Mouse (Mus musculus) embryonic facial prominence, embryonic 15.5 days (tissue): ENCODE measurements around the gene Tspan18. TPM values are rescaled to one million over a fixed set of nuclear protein-coding genes. Genes with fewer than 3 reads are reported as not detected.

Source experiments
- ATAC-seq: fragments of 200-750 bp; cut with Nextera tagmentation; 2 replicates; pipeline ENCODE4 v1.8.0; 2017; ENCODE audit warnings: low read depth, moderate TSS enrichment; ENCODE audit not compliant: insufficient number of reproducible peaks, low FRiP score, low TSS enrichment
- H3K27ac ChIP-seq: fragments of 300-500 bp; sonication (generic); replicated peaks from 2 replicates; pipeline ENCODE4 v1.5.1; 2015; ENCODE audit warnings: mild to moderate bottlenecking, inconsistent platforms
- H3K27me3 ChIP-seq: fragments of 300-500 bp; sonication (generic); 2 replicates; pipeline ENCODE4 v1.6.1; 2015; ENCODE audit warnings: inconsistent platforms
- H3K36me3 ChIP-seq: fragments of 300-500 bp; sonication (generic); 2 replicates; pipeline ENCODE4 v1.6.1; 2015; ENCODE audit warnings: mild to moderate bottlenecking, inconsistent platforms
- H3K4me1 ChIP-seq: fragments of 300-500 bp; sonication (generic); 2 replicates; pipeline ENCODE4 v1.6.1; 2015; ENCODE audit warnings: inconsistent platforms
- H3K4me2 ChIP-seq: fragments of 300-500 bp; sonication (generic); replicated peaks from 2 replicates; pipeline ENCODE4 v1.6.1; 2015; ENCODE audit warnings: mild to moderate bottlenecking, inconsistent platforms
- H3K4me3 ChIP-seq: fragments of 300-500 bp; sonication (generic); replicated peaks from 2 replicates; pipeline ENCODE4 v1.5.1; 2015; ENCODE audit warnings: mild to moderate bottlenecking, inconsistent platforms
- H3K9ac ChIP-seq: fragments of 300-500 bp; sonication (generic); 2 replicates; pipeline ENCODE4 v1.6.1; 2015; ENCODE audit warnings: inconsistent platforms
- H3K9me3 ChIP-seq: fragments of 300-500 bp; sonication (generic); replicated peaks from 2 replicates; pipeline ENCODE4 v1.6.1; 2016; ENCODE audit warnings: inconsistent platforms
- WGBS: fragments of 180-500 bp; shearing (Covaris S2); methylation state at CpG from one replicate; pipeline ENCODE4 v1.1.7; 2015; 5-methylcytosine and 5-hydroxymethylcytosine counted together
- polyA plus RNA-seq: library from polyadenylated mRNA; unstranded; fragments of >200 nt; fragmentation: Nextera tagmentation; extraction: Ambion mirVana; gene quantifications from 2 replicates; pipeline ENCODE4 v1.2.1, GENCODE M21; 2015

Tspan18 gene
- polyA plus RNA-seq, 1 experiment from 2014 or later, result 27.6 TPM

DNA sequence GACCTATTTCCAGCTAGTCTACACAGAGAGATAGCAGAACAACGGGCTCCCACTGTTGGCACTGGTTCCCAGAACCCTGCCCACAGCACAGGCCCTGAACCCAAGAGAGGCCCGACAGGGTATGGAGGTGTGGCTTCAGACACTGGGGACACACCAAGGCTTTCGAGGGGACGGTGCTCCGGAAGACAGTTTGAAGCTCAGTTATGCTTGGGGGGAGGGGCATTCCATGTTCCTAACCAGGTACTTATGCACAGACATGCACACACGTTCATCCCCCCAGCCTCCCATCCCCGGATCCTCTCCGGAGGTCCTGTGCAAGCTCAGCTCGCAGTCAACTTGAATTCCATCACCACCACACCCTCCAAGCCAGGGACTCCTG lies 142.1 kb downstream of the Tspan18 start:
- H3K4me2 ChIP-seq, result no peak overlapping the region
- no peak overlapping the region for H3K27ac ChIP-seq
- H3K4me1 ChIP-seq, result peaks cover 42% of the 10 kb centered on the region
- no peaks in the 10 kb centered on the region for H3K36me3 ChIP-seq
- no peak overlapping the region for H3K4me3 ChIP-seq
- ATAC-seq, result no peak
- no peaks in the 10 kb centered on the region for H3K27me3 ChIP-seq
- WGBS, result 39% methylated on average over 9 of the region's 9 CpGs
- no peaks in the 10 kb centered on the region for H3K9me3 ChIP-seq
- H3K9ac ChIP-seq, result no peak overlapping the region

DNA sequence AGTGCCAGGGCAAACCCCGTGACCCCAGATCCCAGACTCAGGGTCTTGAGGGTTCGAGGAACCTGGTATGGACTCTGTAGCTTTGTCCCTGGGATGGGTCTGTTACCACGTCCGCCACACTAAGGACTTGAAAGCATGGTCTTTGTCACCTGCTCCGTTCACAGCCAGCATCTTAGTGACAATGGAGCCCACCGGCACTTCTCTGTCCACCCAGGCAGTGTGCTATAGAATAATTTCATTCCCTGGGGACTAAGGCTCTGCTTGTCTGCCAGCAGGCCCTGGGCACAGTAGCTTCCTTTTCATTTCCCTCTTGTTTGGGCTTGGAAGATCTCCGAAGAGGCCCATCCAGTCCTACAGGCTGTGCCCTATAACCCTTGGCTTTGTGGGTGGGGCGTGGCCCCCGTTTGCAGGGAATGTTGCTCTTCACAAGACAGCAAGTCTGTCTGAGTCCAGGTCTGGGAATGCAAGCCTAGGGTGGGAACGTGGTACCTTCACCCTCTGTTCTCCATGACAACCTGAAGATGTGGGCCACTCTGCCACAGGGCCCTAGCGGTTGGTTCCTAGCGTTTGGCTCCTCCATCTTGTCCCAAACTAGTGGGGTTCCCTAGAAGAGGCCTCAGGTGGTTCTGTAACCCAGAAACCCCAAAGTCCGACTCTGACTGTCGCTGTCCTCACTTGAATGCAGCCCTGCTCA lies 142.7 kb downstream of the Tspan18 start:
- WGBS, result 76% methylated on average over 14 of the region's 14 CpGs
- H3K4me3 ChIP-seq, result no peak overlapping the region
- H3K9me3 ChIP-seq, result no peaks in the 10 kb centered on the region

DNA sequence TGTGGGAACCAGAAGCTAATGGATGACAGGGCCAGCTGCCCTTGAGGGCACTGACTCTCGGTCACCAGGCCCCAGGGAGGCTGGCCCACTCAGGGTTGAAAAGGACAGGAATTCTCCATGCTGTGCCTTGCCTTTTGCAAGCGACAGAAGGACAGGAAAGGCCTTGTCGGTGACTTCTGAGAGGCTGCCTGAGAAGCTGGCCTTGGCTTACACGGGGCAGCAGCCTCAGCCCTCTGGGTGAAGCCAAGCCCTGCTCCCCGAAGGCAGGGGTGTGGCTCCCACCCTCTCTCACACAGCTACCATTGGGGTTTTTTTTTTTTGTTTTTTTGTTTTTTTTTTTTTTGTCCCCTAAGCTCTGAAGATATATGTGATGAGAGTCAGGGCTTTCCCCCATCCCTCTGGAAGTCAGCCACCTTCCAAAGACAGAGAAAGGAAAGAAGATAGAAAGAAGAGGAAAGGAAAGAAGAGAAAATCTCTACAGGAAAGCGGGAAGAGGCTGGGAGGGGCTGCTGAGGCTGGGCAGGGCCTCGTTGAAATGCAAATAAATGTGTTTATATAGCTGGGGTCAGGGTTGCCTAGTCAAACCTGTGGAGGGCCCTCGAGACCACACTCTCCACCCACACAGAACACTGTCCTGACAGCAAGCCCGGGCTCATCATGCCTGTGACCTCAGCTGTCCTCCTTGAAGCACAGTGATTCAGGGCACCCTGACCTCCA lies 143.4 kb downstream of the Tspan18 start:
- 22% methylated on average over 9 of the region's 9 CpGs for WGBS
- no peak for ATAC-seq
- H3K9ac ChIP-seq, result no peak overlapping the region

More for the DNA sequence above, 142.7 kb downstream of the Tspan18 start:
- Histone ChIP-seq H3K27me3 (no peaks in the 10 kb centered on the region), H3K36me3 (no peaks in the 10 kb centered on the region), H3K4me2 (no peak overlapping the region), H3K27ac (no peak overlapping the region), H3K9ac (no peak overlapping the region), H3K4me1 (peaks cover 42% of the 10 kb centered on the region)
- ATAC-seq, result no peak

DNA sequence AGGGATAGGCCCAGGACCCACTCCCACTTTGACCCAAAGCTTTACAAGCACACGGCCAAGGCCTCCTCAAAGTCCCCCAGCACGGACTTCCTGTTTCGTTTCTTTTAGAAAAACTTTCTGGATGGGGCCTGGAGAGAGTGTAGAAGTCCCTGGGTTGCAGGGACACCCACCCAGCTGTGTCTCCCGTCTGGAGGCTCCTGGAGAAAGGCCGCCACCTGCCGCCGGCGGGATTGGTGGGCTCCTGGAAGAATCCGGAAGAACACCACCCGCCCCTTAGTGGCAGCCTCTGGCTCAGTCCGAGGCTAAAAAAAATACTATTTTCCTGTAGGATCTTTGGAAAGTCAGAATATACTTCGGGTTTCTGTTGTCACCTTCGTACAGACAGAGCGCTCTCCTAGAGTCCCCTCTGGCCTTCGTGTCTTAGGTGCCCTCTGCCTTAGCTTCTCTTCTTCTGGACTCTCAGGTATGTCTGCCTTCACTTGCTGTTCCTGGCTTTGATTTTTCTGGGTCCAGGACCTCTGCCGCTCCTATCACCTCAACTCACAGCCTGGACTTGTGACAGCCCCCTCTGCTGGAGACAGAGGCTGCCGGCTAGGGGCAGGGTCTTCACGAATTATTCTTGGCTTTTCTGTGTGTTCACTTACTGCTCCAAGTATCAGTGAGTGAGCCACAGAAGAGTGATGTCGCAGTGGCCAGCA lies 145.4 kb downstream of the Tspan18 start:
- H3K4me2 ChIP-seq, result peak overlapping the region; percentile 100
- peaks cover 42% of the 10 kb centered on the region for H3K4me1 ChIP-seq
- ATAC-seq, result no peak
- peak overlapping the region; percentile 69 for H3K4me3 ChIP-seq
- H3K9ac ChIP-seq, result peak overlapping the region; percentile 50; the same call in 1 of the 2 replicates
- H3K27ac ChIP-seq, result peak overlapping the region; percentile 74
- WGBS, result 8% methylated on average over 19 of the region's 19 CpGs
- no peaks in the 10 kb centered on the region for H3K36me3 ChIP-seq
- H3K27me3 ChIP-seq, result 0 out of 2 replicates have a peak, but pooled peaks cover 4% of the 10 kb centered on the region
- no peaks in the 10 kb centered on the region for H3K9me3 ChIP-seq

More for the DNA sequence above, 143.4 kb downstream of the Tspan18 start:
- Histone ChIP-seq H3K27ac (no peak overlapping the region), H3K4me1 (peaks cover 42% of the 10 kb centered on the region), H3K27me3 (no peaks in the 10 kb centered on the region), H3K36me3 (no peaks in the 10 kb centered on the region), H3K4me3 (no peak overlapping the region), H3K4me2 (no peak overlapping the region), H3K9me3 (no peaks in the 10 kb centered on the region)

DNA sequence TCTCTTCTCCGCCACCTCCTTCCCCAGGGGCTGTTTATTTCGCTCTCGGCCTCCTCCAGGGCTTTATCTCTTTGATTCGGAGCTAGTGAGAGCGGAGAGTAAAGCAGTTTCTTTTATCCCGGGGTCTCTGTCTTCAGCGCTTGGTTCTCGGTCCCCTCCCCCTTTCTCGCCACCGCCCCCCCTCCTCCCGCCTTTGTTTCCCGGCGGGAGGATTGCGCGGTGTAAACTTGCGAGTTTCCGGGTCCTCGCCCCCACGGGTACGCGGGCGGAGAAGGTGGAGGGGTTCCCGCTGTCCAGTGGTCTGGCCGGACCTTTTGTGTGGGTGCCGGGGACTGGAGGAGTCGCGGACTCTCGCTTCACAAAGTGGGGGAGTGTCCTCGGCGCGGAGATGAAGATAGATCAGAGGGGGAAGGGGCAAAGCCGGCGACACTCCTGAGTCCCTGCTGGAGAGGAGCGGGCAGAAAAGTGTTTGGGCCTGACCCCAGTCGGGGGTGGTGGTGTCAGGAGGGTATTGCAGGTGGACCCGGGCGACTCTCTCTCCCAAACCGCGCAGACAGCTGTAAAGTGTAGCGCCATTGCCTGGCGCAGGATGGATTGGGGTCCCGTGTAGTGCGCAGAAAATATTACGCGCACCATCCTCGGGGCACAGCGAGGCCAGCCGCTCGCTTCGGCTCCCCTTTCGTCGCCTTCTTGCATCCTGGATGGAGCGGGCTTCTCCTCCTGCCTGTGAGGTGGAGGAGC lies 146.1 kb downstream of the Tspan18 start:
- WGBS, result under 1% methylated on average over 53 of the region's 53 CpGs
- Histone ChIP-seq H3K4me2 (peak overlapping the region; percentile 100), H3K27me3 (0 out of 2 replicates have a peak, but pooled peaks cover 4% of the 10 kb centered on the region), H3K36me3 (no peaks in the 10 kb centered on the region), H3K4me3 (peak overlapping the region; percentile 69), H3K9me3 (no peaks in the 10 kb centered on the region), H3K4me1 (peaks cover 42% of the 10 kb centered on the region), H3K9ac (peak overlapping the region; percentile 50), H3K27ac (peak overlapping the region; percentile 74)
- ATAC-seq, result no peak

DNA sequence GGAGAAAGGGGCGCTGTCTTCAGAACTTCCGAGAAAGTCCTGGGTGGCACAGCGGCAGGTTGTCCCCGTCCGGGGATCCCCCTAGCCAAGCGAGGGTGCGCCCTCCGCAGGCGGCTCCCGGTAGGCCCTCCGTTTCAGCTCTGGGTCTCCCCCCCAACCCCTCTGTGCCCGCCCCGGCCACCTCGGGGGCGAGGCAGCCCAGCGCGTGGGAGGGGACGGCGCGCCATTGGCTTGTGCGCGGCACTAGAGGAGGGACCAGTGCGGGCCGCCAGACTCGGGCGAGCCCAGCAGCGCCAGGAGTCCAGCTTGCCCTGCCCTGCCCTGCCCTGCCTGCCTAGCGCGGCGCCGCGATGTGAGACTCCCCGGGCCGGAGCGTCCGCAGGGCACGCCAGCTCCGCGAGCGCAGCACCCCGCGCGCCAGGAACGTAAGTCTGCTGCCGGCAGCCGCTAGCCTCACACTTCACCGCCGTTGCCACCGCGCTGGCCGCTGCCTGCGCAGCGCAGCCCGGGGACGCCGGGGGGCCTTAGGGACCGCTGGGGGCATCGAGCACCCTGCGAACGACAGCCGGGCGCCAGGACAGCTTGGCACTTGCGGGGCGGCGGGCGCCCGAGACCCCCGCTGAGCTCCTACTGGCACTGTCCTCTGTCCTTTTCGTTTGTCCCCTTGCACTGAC lies 146.8 kb downstream of the Tspan18 start, which contains the start of gene Trp53i11:
TSS of gene Trp53i11 (plus strand) at position 226 of the 674 bp plus-strand sequence.
- Histone ChIP-seq H3K9ac (peak within 1 kb of the TSS; percentile 50), H3K4me1 (peaks cover 37% of the 10 kb centered on the region), H3K36me3 (no peaks in the 10 kb centered on the region), H3K9me3 (no peaks in the 10 kb centered on the region), H3K4me3 (peak within 1 kb of the TSS; percentile 69), H3K27me3 (0 out of 2 replicates have a peak, but pooled peaks cover 4% of the 10 kb centered on the region), H3K27ac (peak within 1 kb of the TSS; percentile 74), H3K4me2 (peak within 1 kb of the TSS; percentile 100)
- WGBS, result under 1% methylated on average over 67 of the region's 69 CpGs
- ATAC-seq, result peak; percentile 88

DNA sequence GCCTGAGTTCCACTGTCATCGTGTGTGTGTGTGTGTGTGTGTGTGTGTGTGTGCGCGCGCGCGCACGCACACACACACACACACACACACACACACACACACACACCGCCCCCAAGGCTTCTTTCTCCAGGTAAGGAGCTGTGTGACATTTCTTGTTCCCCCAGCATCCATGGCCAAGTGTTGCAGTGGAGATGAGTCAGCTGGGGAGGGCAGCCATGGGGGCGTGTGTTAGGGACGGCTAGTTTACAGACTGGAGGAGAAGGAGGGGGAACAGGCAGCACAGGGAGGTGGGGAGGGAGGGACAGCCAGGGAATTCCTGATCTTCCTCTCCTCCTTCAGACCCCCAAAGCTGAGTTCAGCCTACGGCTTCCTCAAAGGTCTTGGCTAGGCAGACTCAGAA lies 151.4 kb downstream of the Tspan18 start:
- WGBS, result 64% methylated on average over 5 of the region's 11 CpGs
- Histone ChIP-seq H3K9ac (no peak overlapping the region), H3K27ac (no peak overlapping the region), H3K4me3 (no peak overlapping the region), H3K27me3 (peaks cover 39% of the 10 kb centered on the region), H3K4me2 (no peak overlapping the region), H3K4me1 (peaks cover 17% of the 10 kb centered on the region), H3K9me3 (no peaks in the 10 kb centered on the region), H3K36me3 (no peaks in the 10 kb centered on the region)
- ATAC-seq, result no peak

DNA sequence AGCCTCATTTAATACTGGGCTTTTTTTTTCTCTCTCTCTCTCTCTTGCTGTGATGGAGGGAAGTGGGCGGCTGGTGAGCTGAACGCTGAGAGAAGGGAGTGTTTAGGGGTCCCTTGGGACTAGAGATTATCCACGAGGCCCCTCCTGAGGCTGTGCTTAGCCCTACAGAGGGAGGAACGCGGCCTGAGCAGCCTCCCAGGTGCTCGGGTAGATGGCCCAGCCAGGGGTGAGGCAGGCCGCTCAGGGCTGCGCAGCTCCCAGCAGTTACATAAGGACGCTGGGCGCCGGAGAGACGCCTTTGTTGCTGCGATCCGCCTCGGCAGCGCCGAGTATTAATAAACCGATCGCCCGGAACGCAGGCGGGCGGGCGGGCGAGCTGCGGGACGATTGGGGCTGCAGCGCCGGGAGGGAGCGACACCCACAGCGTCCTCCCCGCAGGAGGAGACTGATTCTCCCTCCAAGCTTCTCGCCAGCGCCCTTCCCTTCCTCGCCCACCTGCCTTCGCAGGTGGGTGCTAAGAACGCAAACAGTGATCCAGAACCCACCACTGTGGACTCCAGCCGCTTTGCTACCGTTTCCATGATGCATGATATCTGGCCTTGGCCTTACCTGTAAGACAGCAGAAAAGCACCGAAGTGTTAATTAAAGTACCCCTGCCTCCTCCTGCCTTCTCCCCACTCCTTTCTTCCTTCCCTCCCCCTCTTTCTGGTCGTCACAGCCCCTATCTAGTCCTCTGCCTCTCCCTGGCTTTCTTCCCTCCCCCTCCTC lies 154.0 kb downstream of the Tspan18 start:
- Histone ChIP-seq H3K36me3 (no peaks in the 10 kb centered on the region), H3K27me3 (peaks cover 38% of the 10 kb centered on the region), H3K27ac (no peak overlapping the region), H3K4me1 (peaks cover 33% of the 10 kb centered on the region), H3K4me3 (peak overlapping the region; percentile 29), H3K4me2 (peak overlapping the region; percentile 52), H3K9ac (peak overlapping the region; percentile 15; the same call in 1 of the 2 replicates), H3K9me3 (no peaks in the 10 kb centered on the region)
- 4% methylated on average over 41 of the region's 41 CpGs for WGBS
- peak; percentile 31; the same call in 1 of the 2 replicates for ATAC-seq

DNA sequence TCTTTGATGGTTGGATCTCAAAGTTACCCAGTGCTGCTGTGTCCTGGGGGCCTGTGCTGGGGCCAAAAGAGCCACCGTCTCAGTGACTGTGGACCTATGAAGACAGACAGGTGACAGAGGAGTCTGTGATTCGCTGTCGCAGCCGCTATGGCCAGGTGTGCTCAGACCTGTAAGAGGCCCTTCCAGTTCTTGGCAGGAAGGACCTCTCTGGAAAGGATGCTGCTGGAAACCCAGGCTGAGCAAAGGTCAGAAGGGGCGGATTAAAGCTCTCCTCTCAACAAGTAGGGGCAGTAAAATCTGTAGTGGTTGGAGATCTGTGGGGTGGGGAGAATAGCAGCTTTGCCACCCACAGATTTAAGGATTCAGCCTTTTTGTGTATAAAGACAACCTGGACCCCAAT lies 154.7 kb downstream of the Tspan18 start:
- ATAC-seq, result no peak
- Histone ChIP-seq H3K4me2 (peak overlapping the region; percentile 52; the same call in 1 of the 2 replicates), H3K9ac (0 out of 2 replicates have a peak overlapping the region, but pooled peaks have one; percentile 15), H3K27ac (no peak overlapping the region), H3K4me1 (peaks cover 35% of the 10 kb centered on the region), H3K4me3 (no peak overlapping the region), H3K36me3 (no peaks in the 10 kb centered on the region), H3K9me3 (no peaks in the 10 kb centered on the region), H3K27me3 (peaks cover 38% of the 10 kb centered on the region)
- 62% methylated on average over 5 of the region's 5 CpGs for WGBS

DNA sequence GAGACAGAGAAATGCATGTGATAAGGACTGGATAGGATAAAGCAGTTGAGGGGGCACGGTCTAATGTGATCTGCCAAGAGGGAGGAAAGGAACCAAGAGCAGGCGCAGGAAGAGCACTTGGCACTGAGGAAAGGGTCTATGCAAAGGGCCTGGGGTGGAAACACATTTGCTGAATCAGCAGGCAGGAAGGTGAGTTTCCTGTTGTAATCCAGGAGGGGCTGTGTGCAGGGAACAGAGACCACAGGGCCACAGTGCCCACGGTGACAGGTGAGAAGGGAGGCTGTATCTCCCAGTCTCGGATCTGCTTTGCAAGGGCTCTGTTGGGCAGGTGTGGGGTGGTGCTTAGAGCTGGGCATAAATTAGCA lies 156.0 kb downstream of the Tspan18 start:
- no peak for ATAC-seq
- Histone ChIP-seq H3K27me3 (peaks cover 38% of the 10 kb centered on the region), H3K4me3 (no peak overlapping the region), H3K4me2 (no peak overlapping the region), H3K9me3 (no peaks in the 10 kb centered on the region), H3K9ac (no peak overlapping the region), H3K27ac (no peak overlapping the region), H3K36me3 (no peaks in the 10 kb centered on the region), H3K4me1 (peaks cover 39% of the 10 kb centered on the region)
- whole genome bisulfite sequencing, result 85% methylated on average over 4 of the region's 4 CpGs
